In genomic region chr13:108326351-108326750, GRCm38 (mm10) we compare ENCODE assay signal across 20 mouse cellular contexts. TPM values are rescaled to one million over a fixed set of nuclear protein-coding genes. Genes with fewer than 3 reads are reported as not detected.
DNase-seq lines count a peak whose midpoint lies in the region; ATAC-seq lines count a peak whose summit lies in the region.
"Had no signal": no experiment of that assay in that cellular context is flagged by ENCODE, and none has a peak within 500 bp of the region (broad histone marks: within the 10 kb centered on the region; RNA-seq: fewer than 3 reads in every experiment).

No protein-coding gene starts in this region.

- no peak for ATAC-seq in heart, embryonic 11.5 days (replicated peaks; ENCODE audit: insufficient number of reproducible peaks, low FRiP score, low TSS enrichment)
- ATAC-seq: forebrain, embryonic 14.5 days had no signal

- H3K36me3 ChIP-seq in heart, embryonic 10.5 days: 0 out of 2 replicates have a peak, but pooled peaks cover 12% of the 10 kb centered on the region
- peaks cover 3% of the 10 kb centered on the region; the same call in 1 of the 2 replicates for H3K36me3 ChIP-seq in heart, embryonic 11.5 days (ENCODE audit: control insufficient read depth, insufficient read depth, low read length)
- H3K36me3 ChIP-seq in limb, embryonic 10.5 days: peaks cover 55% of the 10 kb centered on the region
- H3K36me3 ChIP-seq: hindbrain, embryonic 15.5 days had no signal

- DNase-seq in heart, embryonic 10.5 days (ENCODE audit: low spot score): peak; percentile 46
- DNase-seq in kidney, adult 9 months: peak; percentile 94
- DNase-seq in kidney, postnatal 10 days: peak; percentile 86
- peak; percentile 72 to 85 for DNase-seq in kidney, postnatal 4 days
- DNase-seq in right cerebral cortex, adult 2 months (ENCODE audit: low spot score in 2 of 2): no peak
- no peak for DNase-seq in adrenal gland, adult (ENCODE audit: inconsistent age in 2 of 2, low spot score in 1 of 2)
- no peak for DNase-seq in limb, embryonic 10.5 days (ENCODE audit: low spot score)
- DNase-seq: adrenal gland, adult 2 months; adrenal gland, postnatal 25 days; cerebellum, adult 18-20 months; cerebellum, postnatal 10 days; gastrocnemius, adult 2 months; gastrocnemius, postnatal 36 days; heart, adult 18-20 months; heart, postnatal 36 days had no signal

- H3K9ac ChIP-seq in heart, embryonic 11.5 days (ENCODE audit: low read depth, low read length): no peak overlapping the region
- H3K9ac ChIP-seq: heart, embryonic 13.5 days; hindbrain, embryonic 15.5 days had no signal

- 89% methylated on average over 10 of the region's 10 CpGs for WGBS in heart, embryonic 10.5 days
- 86% methylated on average over 10 of the region's 10 CpGs for WGBS in heart, embryonic 11.5 days (ENCODE audit: insufficient replicate concordance)
- WGBS in limb, embryonic 10.5 days: 89% methylated on average over 10 of the region's 10 CpGs

- H3K9me3 ChIP-seq in heart, embryonic 10.5 days: no peaks in the 10 kb centered on the region
- no peaks in the 10 kb centered on the region for H3K9me3 ChIP-seq in heart, embryonic 11.5 days (replicated peaks; ENCODE audit: control insufficient read depth, low read length)
- H3K9me3 ChIP-seq in limb, embryonic 10.5 days (replicated peaks): no peaks in the 10 kb centered on the region
- H3K9me3 ChIP-seq: embryonic facial prominence, embryonic 10.5 days; heart, embryonic 13.5 days; hindbrain, embryonic 15.5 days had no signal

- peaks cover 57% of the 10 kb centered on the region for H3K27me3 ChIP-seq in heart, embryonic 10.5 days (ENCODE audit: insufficient read depth, poor library complexity, severe bottlenecking)
- peaks cover 25% of the 10 kb centered on the region for H3K27me3 ChIP-seq in heart, embryonic 11.5 days (ENCODE audit: control insufficient read depth, insufficient read depth, low read length)
- H3K27me3 ChIP-seq in limb, embryonic 10.5 days (ENCODE audit: low read depth, poor library complexity, severe bottlenecking): no peaks in the 10 kb centered on the region
- H3K27me3 ChIP-seq: hindbrain, embryonic 15.5 days had no signal

- H3K4me2 ChIP-seq in heart, embryonic 11.5 days: no peak overlapping the region
- H3K4me2 ChIP-seq: heart, embryonic 13.5 days; hindbrain, embryonic 15.5 days had no signal

- H3K4me1 ChIP-seq in heart, embryonic 10.5 days: no peaks in the 10 kb centered on the region
- no peaks in the 10 kb centered on the region for H3K4me1 ChIP-seq in heart, embryonic 11.5 days (ENCODE audit: control insufficient read depth, insufficient read depth, low read length)
- H3K4me1 ChIP-seq in limb, embryonic 10.5 days: peaks cover 7% of the 10 kb centered on the region
- H3K4me1 ChIP-seq: heart, embryonic 13.5 days; hindbrain, embryonic 15.5 days had no signal

- no peak overlapping the region for H3K27ac ChIP-seq in heart, embryonic 10.5 days
- H3K27ac ChIP-seq in heart, embryonic 11.5 days (ENCODE audit: low read depth, low read length): no peak overlapping the region
- no peak overlapping the region for H3K27ac ChIP-seq in limb, embryonic 10.5 days
- H3K27ac ChIP-seq: embryonic facial prominence, embryonic 10.5 days; gastrocnemius, adult 2 months; heart, embryonic 13.5 days; hindbrain, embryonic 15.5 days had no signal

- H3K4me3 ChIP-seq in heart, embryonic 10.5 days: no peak overlapping the region
- no peak overlapping the region for H3K4me3 ChIP-seq in heart, embryonic 11.5 days (ENCODE audit: low read depth, low read length)
- no peak overlapping the region for H3K4me3 ChIP-seq in limb, embryonic 10.5 days
- H3K4me3 ChIP-seq: embryonic facial prominence, embryonic 10.5 days; gastrocnemius, adult 2 months; heart, embryonic 13.5 days; hindbrain, embryonic 15.5 days had no signal

RNA-seq across cellular contexts. Expression of gene Depdc1b, which starts 10.2 kb away (rescaled TPM):
- polyA plus RNA-seq in heart, embryonic 10.5 days (2016; fragmentation: Nextera tagmentation; extraction: Ambion mirVana): 6.5 and 10.0 TPM in 2 replicates
- polyA plus RNA-seq in heart, embryonic 11.5 days (2014; fragmentation: Nextera tagmentation; extraction: Ambion mirVana): 5.5 and 6.7 TPM in 2 replicates
- 20.9 and 22.0 TPM in 2 replicates for polyA plus RNA-seq in limb, embryonic 10.5 days (2016; fragmentation: Nextera tagmentation; extraction: Ambion mirVana)

Comparison
In these comparisons a context has a peak if more than half of its experiments do, and no peak if none do; other contexts are left out.
1. DNase-seq: peak in heart, embryonic 10.5 days (single experiment), kidney, adult 9 months (single experiment), kidney, postnatal 10 days (single experiment) and kidney, postnatal 4 days (2 of 2); none in right cerebral cortex, adult 2 months (0 of 2), adrenal gland, adult (0 of 2) and limb, embryonic 10.5 days (single experiment).